Mouse (Mus musculus) thymus, adult 2 months (tissue): ENCODE data around the gene Jund. TPM values are rescaled to one million over a fixed set of nuclear protein-coding genes. Genes with fewer than 3 reads are reported as not detected.

ENCODE experiments used
- DNase-seq: peaks from one replicate; pipeline ENCODE4 v3.0.0; 2021
- H3K27ac ChIP-seq: fragments of 200-500 bp; 2 replicates; pipeline ENCODE4 v1.5.1; 2012; ENCODE audit warnings: low read length, control low read depth; ENCODE audit not compliant: control insufficient read depth, insufficient read depth
- H3K27me3 ChIP-seq: fragments of 200-500 bp; 2 replicates; pipeline ENCODE4 v1.6.1; 2012; ENCODE audit warnings: mild to moderate bottlenecking, low read length, moderate library complexity, mixed read lengths; ENCODE audit not compliant: control insufficient read depth, insufficient read depth
- H3K36me3 ChIP-seq: fragments of 200-500 bp; 2 replicates; pipeline ENCODE4 v1.6.1; 2012; ENCODE audit warnings: mild to moderate bottlenecking, low read length, moderate library complexity; ENCODE audit not compliant: control insufficient read depth, insufficient read depth
- H3K4me1 ChIP-seq: fragments of 200-500 bp; replicated peaks from 2 replicates; pipeline ENCODE4 v1.6.1; 2012; ENCODE audit warnings: low read length; ENCODE audit not compliant: control insufficient read depth, insufficient read depth
- H3K4me3 ChIP-seq: fragments of 200-500 bp; 2 replicates; pipeline ENCODE4 v1.5.1; 2012; ENCODE audit warnings: mild to moderate bottlenecking, low read length, control low read depth, moderate library complexity; ENCODE audit not compliant: control insufficient read depth, insufficient read depth
- CTCF ChIP-seq: fragments of 200-500 bp; IDR thresholded peaks from 2 replicates; pipeline ENCODE4 v1.5.1; 2012; ENCODE audit warnings: mild to moderate bottlenecking, control low read depth, low read length, moderate library complexity, borderline replicate concordance; ENCODE audit not compliant: control insufficient read depth, poor library complexity, insufficient read depth; ENCODE audit errors: extremely low read depth
- POLR2A ChIP-seq: fragments of 200-500 bp; IDR thresholded peaks from 2 replicates; pipeline ENCODE4 v1.6.1; 2012; ENCODE audit warnings: mild to moderate bottlenecking, low read length, control low read depth, moderate library complexity; ENCODE audit not compliant: control insufficient read depth, poor library complexity, insufficient read depth; ENCODE audit errors: extremely low read depth
- WGBS: fragments of 180-500 bp; shearing (Covaris S2); methylation state at CpG from one replicate; pipeline ENCODE4 v1.1.7; 2018; 5-methylcytosine and 5-hydroxymethylcytosine counted together
- polyA plus RNA-seq: library from polyadenylated mRNA; depleted of rRNA; stranded (reverse); fragments of >200 nt; gene quantifications from 2 replicates; pipeline ENCODE4 v1.2.3, GENCODE M21; 2012

Jund gene
- polyA plus RNA-seq, 1 experiment: 540 TPM

DNA sequence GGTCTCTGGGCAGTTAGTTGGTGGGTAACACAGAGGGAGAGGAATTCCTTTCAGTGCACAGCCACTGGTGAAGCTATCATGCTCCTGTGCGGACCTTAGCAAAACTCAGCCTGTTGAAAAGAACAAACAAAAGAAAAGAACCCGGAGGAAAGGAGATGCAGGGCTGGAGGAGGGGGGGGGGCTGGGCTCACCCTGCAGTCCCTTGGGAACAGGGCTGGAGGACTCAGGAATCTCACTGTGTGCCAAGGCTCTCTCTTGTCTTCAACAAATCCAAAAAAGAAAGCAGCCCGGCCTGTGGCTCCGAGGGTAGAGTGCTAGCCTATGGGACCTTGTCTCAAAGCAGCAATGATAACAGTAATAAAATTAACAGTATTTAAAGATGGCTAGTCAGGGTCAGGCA lies 35.1 kb upstream of the Jund start:
- no peak for DNase-seq
- TF ChIP-seq CTCF (no peak), POLR2A (no peak)
- WGBS: 84% methylated on average over 4 of the region's 4 CpGs
- Histone ChIP-seq H3K4me3 (no peak overlapping the region), H3K27me3 (no peaks in the 10 kb centered on the region), H3K36me3 (no peaks in the 10 kb centered on the region), H3K27ac (no peak overlapping the region), H3K4me1 (peaks cover 33% of the 10 kb centered on the region)

DNA sequence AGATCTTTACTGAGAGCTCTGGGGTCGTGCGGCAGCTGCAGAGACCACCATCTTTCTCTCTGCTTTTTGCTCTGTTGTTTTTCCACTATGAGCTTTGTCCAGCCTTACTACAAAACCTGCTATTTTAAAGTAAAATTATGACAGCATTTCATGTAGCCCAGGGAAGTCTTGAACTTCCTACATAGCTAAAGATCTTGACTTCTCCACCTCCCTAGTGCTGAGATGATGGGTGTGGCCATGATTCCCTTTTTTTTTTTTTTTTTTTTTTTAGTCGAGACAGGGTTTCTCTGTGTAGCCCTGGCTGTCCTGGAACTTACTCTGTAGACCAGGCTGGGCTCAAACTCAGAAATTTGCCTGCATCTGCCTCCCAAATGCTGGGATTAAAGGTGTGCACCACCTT lies 34.1 kb upstream of the Jund start:
- DNase-seq: no peak
- H3K4me3 ChIP-seq: no peak overlapping the region
- TF ChIP-seq CTCF (no peak), POLR2A (no peak)
- 76% methylated on average over 3 of the region's 3 CpGs for WGBS
- no peak overlapping the region for H3K27ac ChIP-seq
- no peaks in the 10 kb centered on the region for H3K36me3 ChIP-seq
- H3K4me1 ChIP-seq: peaks cover 28% of the 10 kb centered on the region
- H3K27me3 ChIP-seq: no peaks in the 10 kb centered on the region

- Histone ChIP-seq H3K4me3 (no peak overlapping the region), H3K27ac (no peak overlapping the region), H3K4me1 (peaks cover 19% of the 10 kb centered on the region), H3K36me3 (no peaks in the 10 kb centered on the region), H3K27me3 (no peaks in the 10 kb centered on the region)
- 97% methylated on average over 2 of the region's 2 CpGs for WGBS
- DNase-seq: no peak
- TF ChIP-seq CTCF: no peak
- TF ChIP-seq POLR2A: no peak
These were observed 33.1 kb upstream of the Jund start for GRCm38 (mm10) chr8:70665599-70665998.

GRCm38 (mm10) chr8:70667071-70667470 lies 31.7 kb upstream of the Jund start:
- H3K27me3 ChIP-seq: no peaks in the 10 kb centered on the region
- peak overlapping the region; percentile 41 for H3K27ac ChIP-seq
- no peaks in the 10 kb centered on the region for H3K36me3 ChIP-seq
- no peak for TF ChIP-seq POLR2A
- TF ChIP-seq CTCF: no peak
- H3K4me1 ChIP-seq: peaks cover 18% of the 10 kb centered on the region
- H3K4me3 ChIP-seq: no peak overlapping the region
- no peak for DNase-seq
- WGBS: 58% methylated on average over 5 of the region's 5 CpGs

DNA sequence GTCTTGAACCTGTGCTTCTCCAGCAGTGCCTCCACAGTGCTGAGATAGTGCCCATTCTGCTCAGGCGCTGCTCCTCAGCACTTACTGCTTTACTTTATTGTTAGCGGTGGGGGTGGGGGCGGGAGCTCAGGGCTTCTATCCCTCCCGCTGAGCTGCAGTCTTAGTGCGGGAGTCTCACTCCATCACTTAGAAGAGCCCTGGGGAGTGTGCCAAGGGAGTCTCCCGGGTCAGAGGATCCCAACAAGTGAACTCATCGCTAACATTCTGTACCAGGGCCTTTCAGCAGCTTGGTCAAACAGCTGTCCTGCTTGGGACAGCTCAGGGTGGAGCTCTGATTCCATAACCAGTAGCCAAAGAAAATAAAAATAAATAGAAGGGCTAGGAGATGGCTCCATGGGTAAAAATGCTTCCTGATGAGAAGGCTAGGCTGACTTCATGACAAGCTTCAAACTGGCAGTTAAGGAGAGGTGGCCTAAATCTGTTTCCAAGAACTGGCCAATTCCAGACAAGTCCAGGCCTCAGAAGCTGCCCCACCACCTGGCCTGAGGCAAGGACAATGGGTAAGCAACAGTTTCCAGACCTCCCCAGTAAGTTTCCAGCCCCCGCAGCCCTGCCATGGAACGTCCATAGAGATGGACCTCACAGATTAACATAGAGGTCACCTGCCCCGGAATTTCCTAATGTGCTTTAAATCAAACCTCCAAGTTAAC lies 27.0 kb upstream of the Jund start:
- Histone ChIP-seq H3K4me1 (peaks cover 41% of the 10 kb centered on the region), H3K27ac (no peak overlapping the region), H3K27me3 (no peaks in the 10 kb centered on the region), H3K4me3 (no peak overlapping the region), H3K36me3 (no peaks in the 10 kb centered on the region)
- TF ChIP-seq CTCF (no peak), POLR2A (no peak)
- DNase-seq: no peak
- WGBS: 95% methylated on average over 10 of the region's 10 CpGs

DNA sequence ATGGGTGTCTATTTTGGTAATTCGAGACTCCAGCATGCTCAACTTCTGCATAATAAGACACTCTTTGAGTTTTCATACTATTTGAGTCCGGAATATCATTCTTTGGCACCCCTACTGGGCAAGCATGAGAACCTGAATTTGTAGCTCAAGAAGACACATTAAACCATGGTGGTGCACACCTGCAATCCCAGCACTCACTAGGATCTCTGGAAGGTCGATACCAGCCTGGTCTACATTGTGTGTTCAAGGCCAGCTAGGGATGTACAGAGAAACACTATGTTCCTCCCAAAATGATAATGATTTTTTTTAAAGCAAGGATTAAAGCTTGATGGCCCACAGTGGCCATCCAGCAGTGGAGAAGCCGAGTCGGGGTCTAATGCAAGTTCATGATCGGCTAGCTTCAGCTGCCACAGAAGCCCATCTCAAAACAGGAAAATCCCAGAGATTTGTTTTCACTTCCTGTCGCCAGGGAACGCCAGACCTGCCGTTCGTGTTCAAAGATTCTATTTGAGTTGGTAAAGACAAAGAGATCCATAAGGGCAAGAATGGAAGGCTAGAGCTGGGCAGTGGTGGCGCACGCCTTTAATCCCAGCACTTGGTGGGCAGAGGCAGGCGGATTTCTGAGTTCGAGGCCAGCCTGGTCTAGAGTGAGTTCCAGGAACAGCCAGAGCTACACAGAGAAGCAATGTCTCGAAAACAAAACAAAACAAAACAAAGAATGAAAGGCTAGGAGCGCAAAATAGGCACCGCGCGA lies 26.2 kb upstream of the Jund start:
- H3K4me3 ChIP-seq: peak overlapping the region; percentile 18; the same call in 1 of the 2 replicates
- peaks cover 35% of the 10 kb centered on the region for H3K4me1 ChIP-seq
- no peak for TF ChIP-seq POLR2A
- no peak for TF ChIP-seq CTCF
- 37% methylated on average over 19 of the region's 19 CpGs for WGBS
- no peaks in the 10 kb centered on the region for H3K36me3 ChIP-seq
- H3K27ac ChIP-seq: peak overlapping the region; percentile 62
- DNase-seq: peak; percentile 27
- no peaks in the 10 kb centered on the region for H3K27me3 ChIP-seq
